Mouse (Mus musculus) right cerebral cortex, adult 18-20 months (tissue): ENCODE data around the gene Pcnx3.
"Not testable (repeated sequence)": the region's sequence is repeated elsewhere in the genome, so short reads cannot be mapped to it uniquely, and the experiment has no call there.

Experiments
- DNase-seq: peaks from one replicate; pipeline ENCODE4 v3.0.0; 2022; ENCODE audit warnings: mixed read lengths

The Pcnx3 gene

GRCm38 (mm10) chr19:5711907-5712460, 23.3 kb upstream of the Pcnx3 start:
- no peak for DNase-seq

- DNase-seq: peak; percentile 74
These were observed 22.5 kb upstream of the Pcnx3 start for GRCm38 (mm10) chr19:5711218-5711617.

- DNase-seq: no peak
These were observed 21.9 kb upstream of the Pcnx3 start for GRCm38 (mm10) chr19:5710581-5710980.

- no peak for DNase-seq
These were observed 21.4 kb upstream of the Pcnx3 start for GRCm38 (mm10) chr19:5710068-5710467.

- no peak for DNase-seq
These were observed 16.3 kb upstream of the Pcnx3 start for GRCm38 (mm10) chr19:5704801-5705571.

- DNase-seq: peak; percentile 62
These were observed 15.6 kb upstream of the Pcnx3 start, which contains the start of gene Kcnk7 for GRCm38 (mm10) chr19:5704163-5704800. Kcnk7 (plus strand) TSS chr19:5704367.

GRCm38 (mm10) chr19:5695849-5696462, 7.2 kb upstream of the Pcnx3 start:
- no peak for DNase-seq

- DNase-seq: no peak
These were observed 5.1 kb upstream of the Pcnx3 start for GRCm38 (mm10) chr19:5693801-5694200.

GRCm38 (mm10) chr19:5692913-5693396, 4.2 kb upstream of the Pcnx3 start:
- DNase-seq: no peak

GRCm38 (mm10) chr19:5692086-5692912, 3.6 kb upstream of the Pcnx3 start:
- DNase-seq: no peak

- DNase-seq: no peak
These were observed 2.9 kb upstream of the Pcnx3 start for GRCm38 (mm10) chr19:5691601-5692000.

- peak; percentile 18 for DNase-seq
These were observed 1.6 kb upstream of the Pcnx3 start for GRCm38 (mm10) chr19:5690343-5690735.

GRCm38 (mm10) chr19:5689565-5690342, 1.0 kb upstream of the Pcnx3 start:
- peak; percentile 85 for DNase-seq

GRCm38 (mm10) chr19:5689088-5689428, 350 bp upstream of the Pcnx3 start:
- no peak for DNase-seq

GRCm38 (mm10) chr19:5687738-5688137, 970 bp downstream of the Pcnx3 start:
- no peak for DNase-seq

- not testable (repeated sequence) for DNase-seq
These were observed 1.8 kb downstream of the Pcnx3 start for GRCm38 (mm10) chr19:5686954-5687353.

GRCm38 (mm10) chr19:5686437-5686836, 2.3 kb downstream of the Pcnx3 start:
- DNase-seq: no peak

GRCm38 (mm10) chr19:5685861-5686260, 2.8 kb downstream of the Pcnx3 start:
- DNase-seq: no peak

- no peak for DNase-seq
These were observed 3.3 kb downstream of the Pcnx3 start for GRCm38 (mm10) chr19:5685431-5685830.

- no peak for DNase-seq
These were observed 3.7 kb downstream of the Pcnx3 start for GRCm38 (mm10) chr19:5684985-5685384.

- no peak for DNase-seq
These were observed 4.5 kb downstream of the Pcnx3 start for GRCm38 (mm10) chr19:5684236-5684635.

- DNase-seq: no peak
These were observed 8.3 kb downstream of the Pcnx3 start for GRCm38 (mm10) chr19:5680432-5680831.
